Mouse (Mus musculus) midbrain, embryonic 14.5 days (tissue): ENCODE results near the gene Slc11a2. TPM values are rescaled to one million over a fixed set of nuclear protein-coding genes. Genes with fewer than 3 reads are reported as not detected.
"Not testable (repeated sequence)": the region's sequence is repeated elsewhere in the genome, so short reads cannot be mapped to it uniquely, and the experiment has no call there.

Experiments used
- ATAC-seq: fragments of 200-750 bp; cut with Nextera tagmentation; 2 replicates; pipeline ENCODE4 v1.8.0; 2017; ENCODE audit warnings: moderate number of reproducible peaks, moderate library complexity; ENCODE audit not compliant: low FRiP score, low TSS enrichment
- DNase-seq: peaks from one replicate; pipeline ENCODE4 v3.0.0-alpha.2; 2015
- H3K27ac ChIP-seq: fragments of 300-500 bp; sonication (generic); replicated peaks from 2 replicates; pipeline ENCODE4 v1.5.1; 2014; ENCODE audit warnings: mild to moderate bottlenecking, low read depth, low read length, moderate library complexity
- H3K27me3 ChIP-seq: fragments of 300-500 bp; sonication (generic); 2 replicates; pipeline ENCODE4 v1.6.1; 2014; ENCODE audit warnings: low read length, control low read depth, mixed read lengths; ENCODE audit not compliant: control insufficient read depth, insufficient read depth
- H3K36me3 ChIP-seq: fragments of 300-500 bp; sonication (generic); 2 replicates; pipeline ENCODE4 v1.6.1; 2014; ENCODE audit warnings: low read length, control low read depth; ENCODE audit not compliant: control insufficient read depth, insufficient read depth
- H3K4me1 ChIP-seq: fragments of 300-500 bp; sonication (generic); 2 replicates; pipeline ENCODE4 v1.6.1; 2014; ENCODE audit warnings: mild to moderate bottlenecking, antibody characterized with exemption, low read length, control low read depth; ENCODE audit not compliant: control insufficient read depth, insufficient read depth
- H3K4me2 ChIP-seq: fragments of 300-500 bp; sonication (generic); 2 replicates; pipeline ENCODE4 v1.6.1; 2014; ENCODE audit warnings: mild to moderate bottlenecking, low read length, moderate library complexity
- H3K4me3 ChIP-seq: fragments of 300-500 bp; sonication (generic); replicated peaks from 2 replicates; pipeline ENCODE4 v1.5.1; 2014; ENCODE audit warnings: low read depth, low read length
- H3K9ac ChIP-seq: fragments of 300-500 bp; sonication (generic); replicated peaks from 2 replicates; pipeline ENCODE4 v1.6.1; 2014; ENCODE audit warnings: mild to moderate bottlenecking, low read length, moderate library complexity
- H3K9me3 ChIP-seq: fragments of 300-500 bp; sonication (generic); 2 replicates; pipeline ENCODE4 v1.6.1; 2016; ENCODE audit warnings: low read length, control low read depth, mixed read lengths; ENCODE audit not compliant: control insufficient read depth
- WGBS: fragments of 180-500 bp; shearing (Covaris S2); extraction: QIAGEN DNeasy Blood & Tissue Kit; methylation state at CpG from one replicate; pipeline ENCODE4 v1.1.7; 2014; 5-methylcytosine and 5-hydroxymethylcytosine counted together
- polyA plus RNA-seq: library from polyadenylated mRNA; unstranded; fragments of >200 nt; fragmentation: Nextera tagmentation; extraction: Ambion mirVana; gene quantifications from 2 replicates; pipeline ENCODE4 v1.2.1, GENCODE M21; 2014

Gene Slc11a2
- polyA plus RNA-seq, 1 experiment from 2014 or later: 18.5 TPM

GRCm38 (mm10) chr15:100341314-100341980 is 83.4 kb downstream of the Slc11a2 start:
- H3K4me1 ChIP-seq, H3K27ac ChIP-seq, DNase-seq, H3K36me3 ChIP-seq, H3K4me2 ChIP-seq, H3K4me3 ChIP-seq, H3K27me3 ChIP-seq, ATAC-seq, H3K9ac ChIP-seq, H3K9me3 ChIP-seq: not testable (repeated sequence)
- 76% methylated on average over 4 of the region's 5 CpGs for WGBS

Other genes starting within 250 kb of the Slc11a2 start
- gene Atf1, start 197.3 kb downstream of the Slc11a2 start, polyA plus RNA-seq: 11.5 and 14.4 TPM in 2 replicates
- gene Tmprss12, start 144.2 kb downstream of the Slc11a2 start, polyA plus RNA-seq: not detected in 2 replicates
- 3.3 and 7.7 TPM in 2 replicates for gene Mettl7a1, start 120.9 kb downstream of the Slc11a2 start, polyA plus RNA-seq
- gene Mettl7a3, start 90.1 kb downstream of the Slc11a2 start, polyA plus RNA-seq: not detected in 2 replicates
- gene Methig1, start 71.9 kb downstream of the Slc11a2 start, polyA plus RNA-seq: 0.24 TPM in 1 of 2 replicates, not detected in the other
- not detected in 2 replicates for gene Mettl7a2, start 71.9 kb downstream of the Slc11a2 start, polyA plus RNA-seq
- gene Higd1c, start 60.5 kb downstream of the Slc11a2 start, polyA plus RNA-seq: not detected in 2 replicates
- not detected in 2 replicates for gene Gm5475, start 2.9 kb downstream of the Slc11a2 start, polyA plus RNA-seq
- gene Letmd1, start 44.0 kb upstream of the Slc11a2 start, polyA plus RNA-seq: 44.8 and 51.9 TPM in 2 replicates
- 51.9 and 53.5 TPM in 2 replicates for gene Csrnp2, start 70.4 kb upstream of the Slc11a2 start, polyA plus RNA-seq
- 30.1 and 35.8 TPM in 2 replicates for gene Tfcp2, start 126.9 kb upstream of the Slc11a2 start, polyA plus RNA-seq
- 45.6 and 47.3 TPM in 2 replicates for gene Pou6f1, start 174.9 kb upstream of the Slc11a2 start, polyA plus RNA-seq
- 139 and 171 TPM in 2 replicates for gene Dazap2, start 190.3 kb upstream of the Slc11a2 start, polyA plus RNA-seq
- 0.78 and 3.6 TPM in 2 replicates for gene Smagp, start 211.9 kb upstream of the Slc11a2 start, polyA plus RNA-seq
- 0.61 and 1.8 TPM in 2 replicates for gene Bin2, start 244.5 kb upstream of the Slc11a2 start, polyA plus RNA-seq